Mouse (Mus musculus): Measurements from ENCODE around the gene Adcy7. TPM values are rescaled to one million over a fixed set of nuclear protein-coding genes. Genes with fewer than 3 reads are reported as not detected.

Gene Adcy7
- polyA plus RNA-seq, 1 experiment: 63.7 TPM

DNA sequence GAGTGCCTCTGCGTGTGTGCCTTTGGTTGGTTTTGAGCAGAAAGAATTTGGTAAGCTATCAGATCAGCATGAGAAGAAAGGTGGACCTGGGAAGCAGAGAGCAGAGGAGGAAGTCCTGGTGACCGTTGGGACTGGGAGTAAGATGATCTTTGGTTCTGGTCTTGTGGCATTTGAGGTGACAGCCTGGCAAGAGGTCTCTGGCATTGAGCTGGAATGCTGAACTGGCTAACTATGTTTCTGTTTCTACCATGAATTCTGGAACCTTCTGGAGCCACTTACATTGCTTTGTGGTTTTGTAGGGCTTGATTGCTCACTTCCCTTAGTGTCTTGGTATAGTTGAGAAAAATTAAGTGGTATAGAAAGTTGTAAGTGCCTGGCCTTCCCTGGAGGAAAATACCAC lies 34.6 kb upstream of the Adcy7 start:
- Histone ChIP-seq H3K4me1 (replicated peaks; ENCODE audit: control insufficient read depth, insufficient read depth, low read length) (0 out of 2 replicates have a peak, but pooled peaks cover 4% of the 10 kb centered on the region), H3K36me3 (ENCODE audit: control insufficient read depth, insufficient read depth, low read length) (no peaks in the 10 kb centered on the region), H3K27ac (ENCODE audit: control insufficient read depth, insufficient read depth, low read length) (no peak overlapping the region), H3K4me3 (ENCODE audit: control insufficient read depth, insufficient read depth, low read length) (no peak overlapping the region), H3K27me3 (ENCODE audit: control insufficient read depth, insufficient read depth, low read length) (no peaks in the 10 kb centered on the region)
- DNase-seq: no peak
- TF ChIP-seq CTCF (IDR thresholded peaks at IDR 0.05; ENCODE audit: borderline replicate concordance, control insufficient read depth, extremely low read depth, insufficient read depth, low read length, poor library complexity) (no peak), POLR2A (IDR thresholded peaks at IDR 0.05; ENCODE audit: control insufficient read depth, extremely low read depth, insufficient read depth, low read length, poor library complexity) (no peak)
- WGBS: 47% methylated on average over 2 of the region's 2 CpGs

DNA sequence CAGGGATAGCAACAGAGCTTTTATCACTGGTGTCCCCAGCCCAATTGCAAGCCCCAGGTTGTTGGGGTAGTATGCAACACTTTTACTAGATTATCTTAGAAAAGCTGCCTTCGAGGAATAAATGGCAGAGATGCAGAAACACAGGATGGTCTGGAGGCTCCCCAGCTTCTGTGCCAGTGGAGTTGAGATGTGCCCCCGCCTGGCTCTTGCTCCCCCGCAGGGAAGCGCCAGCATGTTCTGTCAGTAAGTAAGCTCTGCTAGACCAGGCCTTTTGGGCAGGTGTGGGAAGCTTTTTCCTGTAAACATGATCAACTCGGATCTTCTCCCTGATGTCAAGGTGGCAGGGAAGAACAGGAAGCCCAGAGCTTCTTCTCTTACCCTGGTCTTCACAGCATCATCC lies 32.9 kb upstream of the Adcy7 start:
- Histone ChIP-seq H3K4me1 (replicated peaks; ENCODE audit: control insufficient read depth, insufficient read depth, low read length) (0 out of 2 replicates have a peak, but pooled peaks cover 4% of the 10 kb centered on the region), H3K27me3 (ENCODE audit: control insufficient read depth, insufficient read depth, low read length) (no peaks in the 10 kb centered on the region), H3K36me3 (ENCODE audit: control insufficient read depth, insufficient read depth, low read length) (no peaks in the 10 kb centered on the region; the same call in 1 of the 2 replicates), H3K27ac (ENCODE audit: control insufficient read depth, insufficient read depth, low read length) (no peak overlapping the region), H3K4me3 (ENCODE audit: control insufficient read depth, insufficient read depth, low read length) (no peak overlapping the region)
- 94% methylated on average over 5 of the region's 5 CpGs for WGBS
- no peak for DNase-seq
- TF ChIP-seq CTCF (IDR thresholded peaks at IDR 0.05; ENCODE audit: borderline replicate concordance, control insufficient read depth, extremely low read depth, insufficient read depth, low read length, poor library complexity): no peak
- no peak for TF ChIP-seq POLR2A (IDR thresholded peaks at IDR 0.05; ENCODE audit: control insufficient read depth, extremely low read depth, insufficient read depth, low read length, poor library complexity)

DNA sequence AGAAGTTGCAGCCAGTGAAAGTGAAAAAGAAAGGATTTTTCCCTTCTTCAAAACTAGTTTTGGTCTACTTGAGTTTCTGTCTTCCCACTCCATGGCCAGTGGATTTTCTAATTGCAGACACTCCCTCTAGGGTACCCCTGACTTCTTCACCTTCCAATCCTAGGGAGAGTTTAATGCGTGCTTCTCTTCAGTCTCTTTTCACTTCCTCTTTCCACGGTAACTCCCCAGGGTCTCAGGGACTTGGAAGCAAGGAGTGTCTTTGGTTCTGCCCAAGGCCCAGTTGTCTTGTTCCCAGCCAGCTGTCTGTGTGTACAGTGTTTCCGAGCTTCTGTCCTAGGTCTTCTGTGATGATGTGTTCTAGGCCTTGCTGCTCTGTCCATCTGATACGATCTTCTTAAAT lies 30.3 kb upstream of the Adcy7 start:
- 0 out of 2 replicates have a peak, but pooled peaks cover 4% of the 10 kb centered on the region for H3K4me1 ChIP-seq (replicated peaks; ENCODE audit: control insufficient read depth, insufficient read depth, low read length)
- TF ChIP-seq POLR2A (IDR thresholded peaks at IDR 0.05; ENCODE audit: control insufficient read depth, extremely low read depth, insufficient read depth, low read length, poor library complexity): no peak
- TF ChIP-seq CTCF (IDR thresholded peaks at IDR 0.05; ENCODE audit: borderline replicate concordance, control insufficient read depth, extremely low read depth, insufficient read depth, low read length, poor library complexity): no peak
- 76% methylated on average over 4 of the region's 4 CpGs for WGBS
- H3K4me3 ChIP-seq (ENCODE audit: control insufficient read depth, insufficient read depth, low read length): no peak overlapping the region
- H3K27ac ChIP-seq (ENCODE audit: control insufficient read depth, insufficient read depth, low read length): no peak overlapping the region
- H3K36me3 ChIP-seq (ENCODE audit: control insufficient read depth, insufficient read depth, low read length): peaks cover 6% of the 10 kb centered on the region; the same call in 1 of the 2 replicates
- H3K27me3 ChIP-seq (ENCODE audit: control insufficient read depth, insufficient read depth, low read length): no peaks in the 10 kb centered on the region
- no peak for DNase-seq

DNA sequence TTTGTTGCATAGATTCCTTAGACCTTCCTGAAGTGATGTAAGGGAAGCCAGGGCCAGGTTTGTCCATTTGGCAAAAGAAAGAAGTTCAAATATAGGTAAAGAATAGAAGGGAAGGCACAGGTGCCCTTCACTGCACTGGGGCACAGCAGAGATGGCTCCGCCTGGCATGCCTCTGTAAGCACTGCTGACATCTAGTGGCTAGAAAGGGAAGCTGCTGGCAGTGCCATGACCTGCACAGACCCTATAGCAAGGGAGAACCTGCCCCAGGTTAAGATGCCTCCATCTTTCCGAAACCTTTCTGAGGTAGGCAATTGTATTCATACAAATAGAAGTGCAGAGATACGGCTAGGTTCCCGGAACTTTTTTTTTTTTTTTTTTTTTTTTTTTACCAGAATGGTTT lies 27.9 kb upstream of the Adcy7 start:
- WGBS: 87% methylated on average over 4 of the region's 4 CpGs
- H3K4me1 ChIP-seq (replicated peaks; ENCODE audit: control insufficient read depth, insufficient read depth, low read length): no peaks in the 10 kb centered on the region
- H3K27ac ChIP-seq (ENCODE audit: control insufficient read depth, insufficient read depth, low read length): no peak overlapping the region
- TF ChIP-seq CTCF (IDR thresholded peaks at IDR 0.05; ENCODE audit: borderline replicate concordance, control insufficient read depth, extremely low read depth, insufficient read depth, low read length, poor library complexity) (peak; percentile 82), POLR2A (IDR thresholded peaks at IDR 0.05; ENCODE audit: control insufficient read depth, extremely low read depth, insufficient read depth, low read length, poor library complexity) (no peak)
- H3K27me3 ChIP-seq (ENCODE audit: control insufficient read depth, insufficient read depth, low read length): no peaks in the 10 kb centered on the region
- H3K36me3 ChIP-seq (ENCODE audit: control insufficient read depth, insufficient read depth, low read length): peaks cover 16% of the 10 kb centered on the region
- H3K4me3 ChIP-seq (ENCODE audit: control insufficient read depth, insufficient read depth, low read length): no peak overlapping the region
- peak; percentile 73 for DNase-seq

DNA sequence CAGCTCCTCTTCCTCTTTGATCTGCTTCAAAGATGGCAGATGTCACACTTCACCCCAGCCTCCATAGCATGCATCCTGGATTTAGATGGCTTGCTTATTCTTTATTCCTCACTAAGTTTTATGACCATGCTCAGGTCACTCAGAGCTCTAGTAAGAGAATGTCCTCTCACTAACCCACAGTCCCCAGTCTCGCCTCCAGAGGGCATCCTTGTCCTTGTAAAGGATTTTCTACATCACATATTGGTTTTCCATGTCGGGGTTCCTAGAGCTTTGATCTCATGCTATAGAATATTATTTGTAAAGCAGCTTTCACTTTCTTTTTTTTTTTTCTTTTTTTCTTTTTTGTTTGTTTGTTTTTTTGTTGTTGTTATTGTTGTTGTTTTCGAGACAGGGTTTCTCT lies 19.4 kb upstream of the Adcy7 start:
- 82% methylated on average over 3 of the region's 3 CpGs for WGBS
- H3K4me3 ChIP-seq (ENCODE audit: control insufficient read depth, insufficient read depth, low read length): no peak overlapping the region
- no peaks in the 10 kb centered on the region for H3K27me3 ChIP-seq (ENCODE audit: control insufficient read depth, insufficient read depth, low read length)
- H3K4me1 ChIP-seq (replicated peaks; ENCODE audit: control insufficient read depth, insufficient read depth, low read length): no peaks in the 10 kb centered on the region
- peak; percentile 66 for DNase-seq
- H3K36me3 ChIP-seq (ENCODE audit: control insufficient read depth, insufficient read depth, low read length): peaks cover 43% of the 10 kb centered on the region
- TF ChIP-seq POLR2A (IDR thresholded peaks at IDR 0.05; ENCODE audit: control insufficient read depth, extremely low read depth, insufficient read depth, low read length, poor library complexity) (no peak), CTCF (IDR thresholded peaks at IDR 0.05; ENCODE audit: borderline replicate concordance, control insufficient read depth, extremely low read depth, insufficient read depth, low read length, poor library complexity) (no peak)
- H3K27ac ChIP-seq (ENCODE audit: control insufficient read depth, insufficient read depth, low read length): no peak overlapping the region

DNA sequence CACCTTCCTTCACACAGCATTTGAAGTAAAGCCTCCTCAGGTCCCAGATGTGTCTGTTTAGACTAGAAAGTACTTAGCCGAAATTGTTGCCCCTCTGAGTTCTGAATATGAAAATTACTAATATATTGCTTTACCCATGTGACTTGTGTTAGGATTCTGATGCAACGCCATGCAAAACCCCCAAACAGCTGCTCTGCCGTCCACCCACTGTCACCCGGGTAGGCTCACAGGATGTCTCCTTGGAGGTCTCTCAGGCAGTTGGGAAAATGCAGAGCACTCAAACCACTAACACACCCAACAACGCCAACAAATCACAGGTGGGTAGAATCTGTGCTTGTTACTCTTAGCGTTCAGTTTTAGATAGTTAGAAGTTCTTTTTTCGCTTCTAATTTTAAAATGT lies 17.2 kb upstream of the Adcy7 start:
- H3K27me3 ChIP-seq (ENCODE audit: control insufficient read depth, insufficient read depth, low read length): no peaks in the 10 kb centered on the region
- no peak overlapping the region for H3K27ac ChIP-seq (ENCODE audit: control insufficient read depth, insufficient read depth, low read length)
- no peaks in the 10 kb centered on the region for H3K4me1 ChIP-seq (replicated peaks; ENCODE audit: control insufficient read depth, insufficient read depth, low read length)
- 88% methylated on average over 7 of the region's 7 CpGs for WGBS
- H3K36me3 ChIP-seq (ENCODE audit: control insufficient read depth, insufficient read depth, low read length): peaks cover 42% of the 10 kb centered on the region
- H3K4me3 ChIP-seq (ENCODE audit: control insufficient read depth, insufficient read depth, low read length): no peak overlapping the region
- DNase-seq: no peak
- no peak for TF ChIP-seq CTCF (IDR thresholded peaks at IDR 0.05; ENCODE audit: borderline replicate concordance, control insufficient read depth, extremely low read depth, insufficient read depth, low read length, poor library complexity)
- TF ChIP-seq POLR2A (IDR thresholded peaks at IDR 0.05; ENCODE audit: control insufficient read depth, extremely low read depth, insufficient read depth, low read length, poor library complexity): no peak

DNA sequence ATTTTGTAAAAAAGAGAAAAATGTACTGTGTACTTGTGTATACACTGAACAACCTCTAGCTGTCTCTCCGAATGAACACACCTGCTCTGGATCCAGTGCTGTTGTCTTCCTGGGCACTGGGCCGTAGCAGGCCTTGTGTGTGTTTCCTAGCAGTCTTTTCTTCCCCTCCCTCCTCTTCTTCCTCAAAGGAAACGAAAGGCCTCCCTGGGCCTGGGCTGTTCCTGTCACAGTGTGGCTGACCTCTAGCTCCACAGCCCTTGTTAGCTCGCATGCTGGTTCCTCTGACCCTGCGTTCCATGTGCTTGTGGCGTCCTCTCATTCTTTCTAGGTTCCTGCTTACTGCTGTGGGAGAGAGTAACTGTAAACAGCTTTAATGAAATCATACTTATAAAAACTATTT lies 14.2 kb upstream of the Adcy7 start:
- no peak overlapping the region for H3K4me3 ChIP-seq (ENCODE audit: control insufficient read depth, insufficient read depth, low read length)
- H3K36me3 ChIP-seq (ENCODE audit: control insufficient read depth, insufficient read depth, low read length): peaks cover 18% of the 10 kb centered on the region
- H3K27me3 ChIP-seq (ENCODE audit: control insufficient read depth, insufficient read depth, low read length): no peaks in the 10 kb centered on the region
- TF ChIP-seq POLR2A (IDR thresholded peaks at IDR 0.05; ENCODE audit: control insufficient read depth, extremely low read depth, insufficient read depth, low read length, poor library complexity): no peak
- no peak for TF ChIP-seq CTCF (IDR thresholded peaks at IDR 0.05; ENCODE audit: borderline replicate concordance, control insufficient read depth, extremely low read depth, insufficient read depth, low read length, poor library complexity)
- 88% methylated on average over 6 of the region's 6 CpGs for WGBS
- H3K4me1 ChIP-seq (replicated peaks; ENCODE audit: control insufficient read depth, insufficient read depth, low read length): no peaks in the 10 kb centered on the region
- no peak overlapping the region for H3K27ac ChIP-seq (ENCODE audit: control insufficient read depth, insufficient read depth, low read length)
- no peak for DNase-seq
